Mouse (Mus musculus) layer of hippocampus, adult 8-10 months (tissue): ENCODE data around the gene Cfap157. TPM values are rescaled to one million over a fixed set of nuclear protein-coding genes. Genes with fewer than 3 reads are reported as not detected.

Experiments
- DNase-seq, 2 experiments: peaks; one replicate each; pipeline ENCODE4 v3.0.0; 2022; ENCODE audit warnings: low spot score in 2 of 2
- total RNA-seq, 4 experiments: library from RNA; stranded (reverse); gene quantifications; 2 replicates each; pipeline ENCODE4 v1.2.4; 2022

Cfap157 gene
- total RNA-seq, 4 experiments from 2014 or later, result 0.66 to 1.9 (median 1.2) TPM

DNA sequence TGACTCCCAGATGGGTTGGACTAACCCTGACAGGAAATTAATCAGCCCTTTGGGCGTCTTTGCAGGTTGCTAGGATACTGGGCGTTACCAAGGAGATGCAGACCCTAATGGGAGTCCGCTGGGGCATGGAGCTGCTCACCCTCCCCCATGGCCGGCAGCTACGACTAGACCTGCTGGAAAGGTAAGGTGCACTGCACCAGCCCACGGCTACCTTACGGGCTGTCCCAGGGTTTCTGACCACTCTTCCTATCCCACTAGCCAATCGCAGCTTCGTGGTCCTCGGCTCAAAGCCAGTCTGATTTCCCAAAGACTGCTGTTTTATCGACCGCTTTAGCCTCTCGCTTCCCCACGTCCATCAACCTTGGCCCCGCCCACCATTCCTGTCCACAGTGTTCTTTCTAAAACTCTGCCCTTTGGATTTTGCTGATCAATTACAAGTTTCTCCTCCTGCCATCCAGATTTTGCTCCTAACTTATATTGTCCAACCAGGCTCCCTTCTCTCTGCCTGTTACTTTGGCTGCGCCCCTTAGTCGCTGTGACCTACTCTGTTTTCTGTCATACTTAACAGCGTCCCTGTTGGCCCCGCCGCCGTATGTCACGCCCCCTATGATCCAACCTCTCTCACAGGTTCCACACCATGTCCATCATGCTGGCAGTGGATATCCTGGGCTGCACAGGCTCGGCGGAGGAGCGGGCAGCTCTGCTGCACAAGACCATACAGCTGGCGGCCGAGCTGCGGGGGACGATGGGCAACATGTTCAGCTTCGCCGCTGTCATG lies 33.2 kb downstream of the Cfap157 start:
- DNase-seq, result no peak

DNA sequence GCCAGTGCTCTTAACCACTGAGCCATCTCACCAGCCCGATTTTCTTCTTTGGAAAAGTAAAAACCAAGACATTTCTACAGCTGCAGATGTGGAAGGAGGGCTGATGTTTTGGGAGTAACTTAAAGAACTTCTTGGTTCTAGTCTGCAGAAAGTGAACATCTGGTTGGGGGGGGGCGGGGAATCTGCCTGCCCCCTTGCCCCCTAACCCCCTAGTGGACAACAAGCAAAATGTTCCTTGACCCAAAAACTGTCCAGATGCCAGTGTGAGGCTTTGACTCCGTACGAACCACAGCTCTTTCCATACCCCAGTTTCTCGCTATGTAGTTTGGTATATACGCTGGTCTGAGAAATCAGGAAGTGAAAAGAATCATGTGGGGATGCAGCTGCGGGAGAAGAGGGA lies 34.0 kb downstream of the Cfap157 start:
- DNase-seq, result no peak

DNA sequence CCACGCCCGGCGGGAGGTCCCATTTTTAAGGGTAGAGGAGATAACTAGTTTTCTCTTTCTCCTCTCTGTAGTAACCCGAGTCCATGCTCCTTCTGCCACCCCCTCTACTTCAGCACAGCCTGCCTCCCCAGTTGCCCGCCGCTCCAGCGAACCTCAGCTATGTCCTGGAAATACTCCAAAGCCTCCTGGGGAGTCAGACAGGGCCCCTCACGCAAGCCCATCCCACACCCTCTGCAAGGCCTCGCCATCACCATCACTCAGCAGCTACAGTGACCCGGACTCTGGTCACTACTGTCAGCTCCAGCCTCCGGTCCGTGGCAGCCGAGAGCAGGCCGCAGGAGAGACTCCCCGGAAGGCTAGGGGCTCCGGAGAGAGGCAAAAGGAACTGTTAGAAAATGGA lies 35.1 kb downstream of the Cfap157 start:
- no peak for DNase-seq

DNA sequence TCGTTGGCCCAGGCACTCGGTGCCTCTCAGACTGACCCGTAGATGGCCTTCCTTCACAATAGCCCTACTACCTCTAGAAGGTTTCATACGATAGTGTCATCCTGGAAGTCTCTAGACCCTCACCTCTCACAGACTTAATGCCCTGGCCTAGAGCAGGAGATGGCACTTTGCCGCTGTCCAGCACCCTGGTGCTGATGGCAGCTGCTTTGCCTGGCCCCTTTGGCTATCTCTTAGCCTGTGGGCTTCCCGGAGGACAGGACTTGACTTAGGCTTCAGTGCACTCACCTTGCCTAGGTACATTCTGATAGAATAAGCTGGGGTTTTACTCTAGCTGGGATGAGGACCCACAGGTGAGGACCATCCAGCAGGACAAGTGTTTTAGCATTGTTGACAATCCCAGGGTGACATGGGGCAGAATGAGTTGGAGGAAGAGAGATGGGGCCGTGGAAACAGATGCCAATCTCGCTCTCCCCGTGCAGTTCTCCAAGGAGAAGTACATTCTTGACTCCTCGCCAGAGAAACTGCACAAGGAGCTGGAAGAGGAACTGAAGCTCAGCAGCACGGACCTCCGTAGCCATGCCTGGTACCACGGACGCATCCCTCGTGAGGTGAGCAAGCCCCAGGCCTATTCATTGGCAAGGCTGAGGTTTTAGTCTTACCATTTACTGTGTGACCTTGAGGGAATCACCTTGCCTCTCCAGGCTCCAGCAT lies 39.8 kb downstream of the Cfap157 start:
- no peak for DNase-seq

DNA sequence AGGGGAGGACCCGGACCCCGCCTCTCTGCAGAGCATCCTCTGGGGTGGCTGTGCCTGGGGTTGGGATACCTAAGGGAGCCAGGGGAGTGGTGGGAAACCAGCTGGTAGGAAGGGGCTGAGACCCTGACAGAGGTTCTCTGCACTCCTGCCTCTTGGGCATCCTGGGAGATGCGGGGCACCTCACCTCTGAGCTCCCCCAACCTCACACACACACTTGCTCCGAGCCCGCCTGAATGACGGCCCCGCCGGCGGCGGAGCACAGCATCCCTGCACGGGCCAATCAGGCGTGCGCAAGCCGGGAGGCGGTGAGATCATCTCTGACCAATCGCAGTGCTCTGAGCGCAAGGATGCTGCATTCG lies 42.1 kb downstream of the Cfap157 start:
- peak; percentile 79 for DNase-seq

DNA sequence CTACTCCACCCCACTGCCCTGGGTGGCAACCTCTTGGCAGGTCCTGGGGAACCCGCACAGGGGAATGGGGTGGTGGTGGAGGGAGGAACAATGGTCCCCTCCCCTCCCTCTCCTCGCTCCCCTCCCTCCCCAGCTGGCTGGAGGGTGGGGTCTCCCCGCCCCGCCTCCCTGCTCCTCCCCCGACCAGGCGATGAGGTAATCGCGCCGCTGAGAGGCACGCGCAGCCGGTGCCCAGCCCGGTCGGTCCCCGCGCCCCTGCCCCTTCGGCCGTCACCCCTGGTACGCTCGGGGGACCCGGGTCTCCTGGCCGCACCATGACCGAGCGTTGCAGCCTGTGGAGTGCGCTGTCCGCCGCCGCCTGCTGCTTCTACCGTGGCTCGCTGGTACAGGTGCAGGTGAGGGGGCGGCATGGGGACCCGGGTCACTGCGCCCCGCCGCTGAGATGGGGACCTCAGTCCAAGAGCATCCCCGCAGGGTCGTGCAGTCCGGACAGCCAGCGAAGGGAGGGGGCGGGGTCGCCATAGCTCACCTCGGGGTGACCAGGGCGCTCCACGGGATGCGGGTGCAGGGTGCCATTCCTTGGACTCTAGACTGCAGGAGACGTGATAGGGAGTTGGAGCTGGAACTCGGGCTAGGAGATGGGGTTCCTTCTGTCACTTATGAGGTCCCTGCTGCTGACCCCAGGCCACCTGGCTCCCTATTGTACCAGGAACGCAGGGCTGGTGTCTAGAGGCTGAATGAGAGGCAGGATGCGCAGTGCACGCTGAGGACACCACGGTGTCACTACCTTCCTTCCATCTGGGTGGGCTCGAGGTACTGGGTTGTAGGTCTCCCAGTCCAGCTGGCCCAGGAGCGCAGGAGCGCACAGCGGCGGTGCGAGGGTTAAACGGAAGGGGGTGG lies 42.7 kb downstream of the Cfap157 start:
- no peak for DNase-seq

DNA sequence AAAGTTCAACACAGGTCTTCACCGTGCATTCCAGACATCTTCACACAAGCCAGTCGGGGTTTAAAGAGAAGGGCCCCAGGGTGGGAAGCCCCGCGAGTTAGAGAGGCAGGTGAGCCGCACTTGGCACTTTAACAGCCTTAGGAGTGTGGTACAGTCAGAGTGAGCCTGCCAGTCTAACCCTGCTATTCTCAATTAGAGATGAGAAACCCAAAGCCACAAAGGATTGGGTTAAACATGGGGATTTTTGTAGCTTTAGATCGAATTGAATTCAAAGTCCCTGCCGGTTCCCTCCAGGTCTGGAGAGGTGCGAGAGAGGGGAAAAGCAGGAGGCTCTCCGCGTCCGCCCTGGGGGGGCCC lies 43.3 kb downstream of the Cfap157 start, which contains the start of gene 6330409D20Rik:
TSS of gene 6330409D20Rik (minus strand) at position 101 of the 357 bp plus-strand sequence.
- no peak for DNase-seq

DNA sequence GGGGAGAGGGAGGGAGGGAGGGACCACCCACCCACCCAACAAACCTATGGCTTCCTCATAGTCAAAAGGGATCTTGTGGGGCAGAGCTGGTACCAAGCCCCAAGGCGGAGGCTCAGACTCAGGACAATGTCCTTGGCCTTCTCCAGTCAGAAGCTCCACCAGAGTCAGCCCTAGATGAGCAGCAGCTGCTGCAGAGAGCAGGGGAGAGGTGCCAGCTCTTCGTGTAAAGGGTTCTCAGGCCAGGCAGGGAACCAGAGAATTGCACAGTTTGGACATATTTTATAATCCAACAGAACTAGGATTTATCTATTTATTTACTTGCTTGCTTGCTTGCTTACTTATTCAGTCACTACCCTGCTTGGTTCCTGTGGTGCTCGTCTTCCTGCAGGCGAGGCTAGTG lies 44.9 kb downstream of the Cfap157 start:
- no peak for DNase-seq

DNA sequence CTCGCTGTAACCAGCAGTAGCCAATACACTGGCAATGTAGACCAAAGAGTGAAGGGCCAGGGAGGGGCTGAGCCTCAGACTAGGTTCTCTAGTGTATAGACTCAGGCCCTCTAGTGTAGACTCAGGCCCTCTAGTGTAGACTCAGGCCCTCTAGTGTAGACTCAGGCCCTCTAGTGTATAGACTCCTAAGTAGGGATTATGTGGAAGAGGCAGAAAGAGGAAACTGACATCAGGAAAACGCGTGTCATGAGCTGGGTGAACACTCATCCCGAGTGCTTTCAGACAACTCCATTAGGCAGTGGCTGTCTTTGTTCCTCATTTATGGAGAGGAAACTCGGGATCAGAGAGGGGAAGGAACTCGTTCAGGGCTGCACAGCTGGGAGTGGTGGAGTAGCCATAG lies 47.2 kb downstream of the Cfap157 start:
- DNase-seq, result no peak

DNA sequence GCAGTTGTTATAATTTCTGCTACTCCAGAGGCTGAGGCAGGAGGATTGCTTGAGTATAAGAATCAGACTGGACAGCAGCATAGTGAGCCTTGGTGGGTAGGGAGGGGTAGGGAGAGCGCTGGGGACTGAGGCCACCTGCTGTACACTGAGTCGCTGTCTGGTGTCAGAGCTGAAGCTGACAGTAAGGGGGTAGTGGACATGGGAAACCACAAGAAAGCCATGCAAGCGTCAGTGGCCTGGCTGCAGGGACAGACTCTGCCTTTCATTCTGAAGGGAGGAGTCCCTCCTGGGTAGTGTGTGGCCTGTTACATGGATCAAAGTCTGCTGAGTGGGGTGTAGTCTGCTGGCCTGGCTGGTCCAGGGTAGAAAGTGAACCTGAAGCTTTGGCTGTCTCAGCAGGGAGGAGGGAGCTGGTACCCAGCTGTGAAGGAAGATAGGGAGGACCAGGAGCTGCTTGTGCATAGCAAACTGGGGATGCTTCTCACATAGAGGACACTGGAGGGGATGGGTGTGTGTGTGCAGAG lies 47.9 kb downstream of the Cfap157 start:
- DNase-seq, result no peak

DNA sequence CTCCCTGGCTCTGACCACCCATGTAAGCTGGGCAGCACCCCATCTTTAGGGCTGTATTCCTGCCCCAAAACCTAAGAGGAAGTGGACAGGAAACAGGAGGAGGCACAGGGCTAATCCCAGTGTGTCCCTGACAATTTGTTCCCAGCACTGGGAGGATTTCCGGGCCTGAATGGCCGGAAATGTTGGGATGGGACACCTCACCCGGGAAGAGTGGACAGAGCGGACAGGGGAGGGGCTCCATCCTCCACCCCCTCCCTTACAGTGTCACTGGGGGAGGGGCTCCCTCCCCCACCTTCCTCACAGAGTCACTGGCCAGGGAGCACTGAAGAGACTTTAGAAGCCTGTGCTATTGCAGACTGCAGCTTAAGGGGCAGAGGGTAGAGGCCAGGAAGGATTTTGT lies 49.3 kb downstream of the Cfap157 start:
- DNase-seq, result no peak

DNA sequence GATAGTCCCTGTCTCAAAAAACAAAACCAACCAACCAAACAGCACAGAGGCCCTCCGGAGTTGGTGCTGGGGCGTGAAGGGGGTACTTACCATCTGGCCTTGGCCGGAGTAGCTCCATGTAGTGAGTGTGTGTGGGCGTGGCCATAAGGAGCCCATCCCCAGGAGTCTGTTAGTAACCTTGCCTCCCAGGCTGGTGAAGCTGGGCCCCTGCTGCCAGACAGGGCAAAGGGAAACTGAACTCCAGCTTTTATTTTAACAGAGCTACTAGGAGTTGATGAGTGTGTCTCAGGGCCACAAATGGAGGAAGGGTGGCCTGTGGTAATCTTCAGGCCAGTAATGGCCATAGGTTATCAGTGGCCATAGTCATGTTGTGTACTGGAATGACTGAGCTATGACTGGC lies 49.7 kb downstream of the Cfap157 start:
- DNase-seq, result no peak

DNA sequence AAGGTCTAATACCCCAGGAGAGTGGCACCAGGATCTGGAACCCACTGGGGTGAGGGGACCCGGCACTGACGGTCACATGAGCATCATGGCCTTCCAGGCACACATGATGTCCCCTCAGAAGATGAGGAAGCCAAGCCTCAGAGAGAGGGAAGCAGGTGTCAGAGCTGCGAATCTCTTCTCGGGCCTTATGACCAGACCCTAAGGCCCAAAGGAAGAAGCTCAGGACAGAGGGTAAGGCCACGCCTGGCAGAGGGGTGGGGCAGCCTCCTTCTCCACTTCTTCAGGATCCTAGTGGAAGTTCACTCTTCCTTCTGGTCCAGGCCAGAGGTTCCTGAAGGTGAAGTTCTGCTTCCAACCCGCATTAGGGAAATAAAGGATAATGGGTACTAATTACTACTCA lies 51.5 kb downstream of the Cfap157 start:
- DNase-seq, result no peak

DNA sequence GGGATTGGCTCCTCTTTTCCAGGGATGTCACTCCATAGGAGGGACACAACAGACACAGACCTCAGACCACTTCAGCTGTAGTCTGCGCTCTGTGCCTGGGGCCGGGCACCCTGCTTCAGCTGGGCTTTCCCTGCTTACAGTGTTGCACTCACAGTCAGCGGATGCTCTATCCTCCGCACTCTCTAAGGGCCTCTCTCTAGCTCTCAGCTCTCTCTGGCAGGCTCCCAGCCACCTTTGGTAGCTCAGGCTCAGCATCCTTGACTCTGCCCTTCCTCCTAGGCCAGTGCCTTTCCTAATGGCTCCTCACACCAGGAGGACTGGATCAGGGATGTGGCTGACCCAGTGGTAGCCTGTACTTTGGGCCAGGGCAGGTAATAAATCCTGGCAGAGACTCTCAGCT lies 52.3 kb downstream of the Cfap157 start:
- no peak for DNase-seq

DNA sequence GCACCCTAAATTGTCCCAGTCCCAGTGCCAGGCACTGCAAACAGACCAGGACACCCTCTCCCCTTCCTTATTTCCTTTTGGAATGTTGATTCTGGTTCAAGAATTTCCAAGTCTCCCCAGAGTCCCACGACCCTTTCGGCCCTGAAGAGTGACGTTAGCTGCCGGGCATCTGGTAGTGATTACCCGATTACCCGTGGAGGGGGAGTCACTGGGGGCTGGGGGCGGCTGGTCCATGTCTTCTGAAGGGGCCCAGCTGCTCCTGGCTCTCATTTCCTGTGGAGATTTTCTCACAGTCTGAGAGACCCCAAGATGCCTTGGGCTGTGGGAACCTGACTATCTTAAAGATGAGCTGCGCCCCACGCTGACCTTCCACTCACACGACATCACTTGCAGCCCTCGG lies 53.4 kb downstream of the Cfap157 start:
- no peak for DNase-seq

DNA sequence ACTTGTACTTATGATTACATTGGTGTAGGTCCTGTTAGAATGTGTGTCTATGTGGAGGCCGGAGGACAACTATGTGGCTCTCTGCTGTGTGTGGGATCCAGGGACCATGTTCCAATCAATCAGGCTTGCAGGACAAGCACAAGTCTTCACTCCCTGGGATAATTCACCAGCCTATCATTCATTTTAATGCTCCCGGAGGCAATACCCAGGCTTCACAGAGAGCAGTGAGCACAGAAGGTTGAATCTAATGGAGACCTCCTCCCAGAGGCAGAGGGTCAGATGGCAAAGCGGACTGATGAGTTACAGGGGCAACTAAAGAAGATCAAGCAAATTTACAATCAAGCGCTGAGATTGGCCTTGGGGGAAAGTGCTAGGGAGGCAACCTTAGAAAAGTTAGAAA lies 54.7 kb downstream of the Cfap157 start:
- no peak for DNase-seq

DNA sequence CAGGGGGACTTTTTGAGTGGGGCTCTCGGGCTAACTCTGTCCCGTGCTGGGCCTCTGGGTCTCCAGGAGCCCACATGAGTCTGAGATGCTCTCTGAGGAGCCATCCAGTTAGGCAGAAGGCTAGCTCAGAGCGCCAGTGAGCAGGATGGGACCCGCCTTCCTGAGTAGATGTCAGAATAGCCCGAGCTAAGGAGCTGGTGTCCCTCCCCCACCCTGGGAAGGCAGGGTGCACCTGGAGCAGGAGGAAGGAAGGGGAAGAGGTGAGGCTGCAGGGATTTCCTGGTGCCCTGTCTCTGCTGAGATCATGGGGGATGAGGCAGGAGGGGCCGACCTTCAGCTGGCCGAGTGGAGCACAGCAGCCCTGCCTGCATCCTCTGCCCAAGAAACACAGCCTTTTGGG lies 55.8 kb downstream of the Cfap157 start:
- DNase-seq, result no peak

DNA sequence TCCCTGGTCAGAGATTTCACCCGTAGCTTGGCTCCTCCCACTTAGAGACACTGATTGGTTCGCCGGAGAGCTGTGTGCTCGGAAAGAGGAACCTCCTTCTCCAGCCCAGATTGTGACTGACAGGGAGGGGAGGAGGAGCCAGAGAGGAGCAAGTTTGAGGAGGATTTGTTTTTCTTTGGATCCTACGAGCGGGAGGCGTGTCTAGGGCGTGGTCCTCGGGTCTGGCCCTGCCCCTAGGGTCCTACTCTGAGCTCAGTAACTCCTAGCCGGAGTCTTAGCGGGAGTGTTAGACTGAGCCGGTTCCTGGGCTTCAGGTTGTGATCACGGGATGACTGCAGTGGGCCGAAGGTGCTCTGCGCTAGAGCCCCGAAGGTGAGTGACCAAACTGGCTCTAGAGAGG lies 56.8 kb downstream of the Cfap157 start:
- peak; percentile 74 to 85 for DNase-seq
